Mouse (Mus musculus) effector memory CD4-positive, alpha-beta T cell, adult 7 months (primary cell): ENCODE measurements around the gene Stfa3. TPM values are rescaled to one million over a fixed set of nuclear protein-coding genes. Genes with fewer than 3 reads are reported as not detected.

ENCODE experiments used
- polyA plus RNA-seq: library from polyadenylated mRNA; unstranded; fragments of 100-300 nt; shearing (Covaris generic); gene quantifications from one replicate; pipeline ENCODE4 v1.2.1, GENCODE M21; 2017

Gene Stfa3
- polyA plus RNA-seq, result not detected

DNA sequence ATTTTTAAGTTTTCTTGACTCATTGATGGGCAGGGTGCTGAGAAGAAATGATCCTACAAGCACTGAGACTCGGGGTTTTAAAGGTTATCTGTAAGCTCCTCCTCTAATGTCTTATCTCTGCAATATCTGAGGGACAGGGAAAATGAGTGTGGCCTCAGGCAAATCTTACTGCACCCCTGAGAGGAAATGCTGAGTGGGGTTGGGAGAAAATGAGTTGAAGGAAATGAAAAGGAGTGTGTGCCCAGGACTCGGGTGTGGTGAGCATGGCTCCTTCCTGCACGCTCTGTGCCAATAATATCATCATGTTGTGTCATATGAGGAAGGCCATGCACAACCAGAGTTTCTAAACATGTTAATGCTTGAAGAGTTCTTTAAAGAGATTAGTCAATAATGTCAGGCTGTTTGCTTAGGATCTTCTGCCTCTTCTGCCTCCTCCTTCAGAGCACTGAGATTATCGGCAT lies at the start of gene Stfa3:
Gene Stfa3, minus strand, starts transcription at position 51 of the 461 bp plus-strand sequence.

GRCm38 (mm10) chr16:36408357-36408756 lies 46.8 kb downstream of the Stfa3 start, which contains the start of gene Stfa2:
TSS of gene Stfa2 (minus strand) at chr16:36408457.

Other genes starting within 250 kb of the Stfa3 start
- not detected for gene Gm5416, start 245.0 kb downstream of the Stfa3 start, polyA plus RNA-seq
- not detected for gene 2010005H15Rik, start 233.9 kb downstream of the Stfa3 start, polyA plus RNA-seq
- gene Stfa1, start 178.4 kb downstream of the Stfa3 start, polyA plus RNA-seq, result not detected
- gene BC117090, start 121.1 kb downstream of the Stfa3 start, polyA plus RNA-seq, result not detected
- not detected for gene BC100530, start 87.6 kb downstream of the Stfa3 start, polyA plus RNA-seq
- gene Stfa2, start 46.9 kb downstream of the Stfa3 start, polyA plus RNA-seq, result not detected
- 0.13 TPM for gene Casr, start 106.7 kb upstream of the Stfa3 start, polyA plus RNA-seq
- 8.4 TPM for gene Cd86, start 210.7 kb upstream of the Stfa3 start, polyA plus RNA-seq
- gene Ildr1, start 238.6 kb upstream of the Stfa3 start, polyA plus RNA-seq, result 11.6 TPM